ENCODE assay signal across 32 mouse cellular contexts in the genomic region with DNA sequence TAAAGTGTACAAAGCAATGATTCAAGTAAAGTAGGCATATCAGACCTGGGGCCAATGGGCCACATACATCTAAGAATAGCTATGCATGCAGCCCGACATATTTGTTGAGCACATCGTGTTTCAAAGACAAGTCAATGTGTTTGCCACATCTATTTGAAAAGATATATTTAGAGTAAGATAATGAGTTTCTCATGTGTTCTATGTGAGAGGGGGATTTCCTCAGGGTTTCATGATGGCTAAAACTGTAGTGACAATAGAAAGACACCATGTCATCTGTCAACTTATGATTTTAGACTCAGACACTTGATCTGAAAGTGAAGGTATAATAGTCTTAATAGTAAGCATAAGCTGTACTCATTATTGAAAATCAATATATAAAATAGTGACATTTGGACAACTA. TPM values are rescaled to one million over a fixed set of nuclear protein-coding genes. Genes with fewer than 3 reads are reported as not detected.
"Had no signal": no experiment of that assay in that cellular context is flagged by ENCODE, and none has a peak within 500 bp of the region (broad histone marks: within the 10 kb centered on the region; RNA-seq: fewer than 3 reads in every experiment).

No protein-coding gene starts in this region.

- H3K9ac ChIP-seq: limb, embryonic 12.5 days; limb, embryonic 13.5 days; limb, embryonic 15.5 days; liver, embryonic 12.5 days; liver, embryonic 13.5 days; liver, embryonic 14.5 days; liver, embryonic 15.5 days; liver, postnatal 0 days; lung, embryonic 14.5 days; lung, embryonic 15.5 days; midbrain, embryonic 12.5 days; midbrain, embryonic 13.5 days; midbrain, embryonic 15.5 days; neural tube, embryonic 12.5 days had no signal

- ATAC-seq: liver, embryonic 12.5 days; liver, postnatal 0 days; lung, postnatal 0 days; midbrain, embryonic 13.5 days; midbrain, embryonic 15.5 days; midbrain, embryonic 16.5 days had no signal

- DNase-seq: left cerebral cortex, postnatal 4 days; liver; liver, embryonic 13.5 days; liver, postnatal 0 days; lung, adult 18-20 months; lung, adult 2 months; lung, embryonic 14.5 days; lung, postnatal 10 days; lung, postnatal 14 days; lung, postnatal 36 days; lung, postnatal 4 days; midbrain, embryonic 14.5 days had no signal

- H3K36me3 ChIP-seq: limb, embryonic 10.5 days; limb, embryonic 12.5 days; limb, embryonic 13.5 days; limb, embryonic 15.5 days; liver, embryonic 12.5 days; liver, embryonic 13.5 days; liver, embryonic 15.5 days; lung, embryonic 15.5 days; midbrain, embryonic 10.5 days; midbrain, embryonic 12.5 days; midbrain, embryonic 13.5 days; midbrain, embryonic 15.5 days; neural tube, embryonic 12.5 days had no signal

- H3K9me3 ChIP-seq: limb, embryonic 10.5 days; limb, embryonic 12.5 days; limb, embryonic 13.5 days; limb, embryonic 15.5 days; liver, embryonic 12.5 days; liver, embryonic 13.5 days; liver, embryonic 15.5 days; lung, embryonic 15.5 days; megakaryocyte, embryonic 14.5 days; midbrain, embryonic 10.5 days; midbrain, embryonic 12.5 days; midbrain, embryonic 13.5 days; midbrain, embryonic 15.5 days; neural tube, embryonic 12.5 days had no signal

- H3K27ac ChIP-seq: limb, embryonic 10.5 days; limb, embryonic 12.5 days; limb, embryonic 13.5 days; limb, embryonic 15.5 days; liver, embryonic 12.5 days; liver, embryonic 13.5 days; liver, embryonic 14.5 days; liver, embryonic 15.5 days; lung, embryonic 15.5 days; macrophage; midbrain, embryonic 10.5 days; midbrain, embryonic 12.5 days; midbrain, embryonic 13.5 days; midbrain, embryonic 15.5 days; neural tube, embryonic 12.5 days had no signal

- H3K4me3 ChIP-seq: limb, embryonic 10.5 days; limb, embryonic 12.5 days; limb, embryonic 13.5 days; limb, embryonic 15.5 days; liver, embryonic 12.5 days; liver, embryonic 13.5 days; liver, embryonic 15.5 days; lung, embryonic 15.5 days; megakaryocyte, embryonic 14.5 days; midbrain, embryonic 10.5 days; midbrain, embryonic 12.5 days; midbrain, embryonic 13.5 days; midbrain, embryonic 15.5 days; myocyte; neural tube, embryonic 12.5 days had no signal

- H3K27me3 ChIP-seq: limb, embryonic 12.5 days; limb, embryonic 13.5 days; limb, embryonic 15.5 days; liver, embryonic 12.5 days; liver, embryonic 13.5 days; liver, embryonic 15.5 days; lung, embryonic 15.5 days; megakaryocyte, embryonic 14.5 days; midbrain, embryonic 12.5 days; midbrain, embryonic 13.5 days; midbrain, embryonic 15.5 days; neural tube, embryonic 12.5 days had no signal

- H3K4me2 ChIP-seq: limb, embryonic 12.5 days; limb, embryonic 13.5 days; limb, embryonic 15.5 days; liver, embryonic 11.5 days; liver, embryonic 12.5 days; liver, embryonic 13.5 days; liver, embryonic 15.5 days; lung, embryonic 14.5 days; lung, embryonic 15.5 days; midbrain, embryonic 11.5 days; midbrain, embryonic 12.5 days; midbrain, embryonic 13.5 days; midbrain, embryonic 15.5 days; neural tube, embryonic 12.5 days had no signal

- H3K4me1 ChIP-seq: limb, embryonic 10.5 days; limb, embryonic 12.5 days; limb, embryonic 13.5 days; limb, embryonic 15.5 days; liver, embryonic 12.5 days; liver, embryonic 13.5 days; liver, embryonic 15.5 days; lung, embryonic 15.5 days; megakaryocyte, embryonic 14.5 days; midbrain, embryonic 10.5 days; midbrain, embryonic 12.5 days; midbrain, embryonic 13.5 days; midbrain, embryonic 15.5 days; neural tube, embryonic 12.5 days had no signal

RNA-seq across cellular contexts. Expression of a gene that starts 48.3 kb away (rescaled TPM):
- polyA plus RNA-seq: myocyte had no signal
